Mouse (Mus musculus) forebrain, embryonic 16.5 days (tissue): ENCODE results near the gene Iqch. TPM values are rescaled to one million over a fixed set of nuclear protein-coding genes. Genes with fewer than 3 reads are reported as not detected.
A peak's percentile ranks its signal among the peaks of the same experiment; 100 is the strongest.
"Not testable (repeated sequence)": the region's sequence is repeated elsewhere in the genome, so short reads cannot be mapped to it uniquely, and the experiment has no call there.

Source experiments
- ATAC-seq: fragments of 200-750 bp; cut with Nextera tagmentation; 2 replicates; pipeline ENCODE4 v1.8.0; 2017; ENCODE audit warnings: mild to moderate bottlenecking, moderate library complexity
- H3K27ac ChIP-seq: fragments of 300-500 bp; sonication (generic); 2 replicates; pipeline ENCODE4 v1.5.1; 2014; ENCODE audit warnings: low read length, control low read depth
- H3K27me3 ChIP-seq: fragments of 300-500 bp; sonication (generic); replicated peaks from 2 replicates; pipeline ENCODE4 v1.6.1; 2014; ENCODE audit warnings: low read length; ENCODE audit not compliant: control insufficient read depth, insufficient read depth
- H3K36me3 ChIP-seq: fragments of 300-500 bp; sonication (generic); 2 replicates; pipeline ENCODE4 v1.6.1; 2014; ENCODE audit not compliant: control insufficient read depth, insufficient read depth
- H3K4me1 ChIP-seq: fragments of 300-500 bp; sonication (generic); replicated peaks from 2 replicates; pipeline ENCODE4 v1.6.1; 2014; ENCODE audit warnings: low read length; ENCODE audit not compliant: control insufficient read depth, insufficient read depth
- H3K4me2 ChIP-seq: fragments of 300-500 bp; sonication (generic); 2 replicates; pipeline ENCODE4 v1.6.1; 2014; ENCODE audit warnings: mild to moderate bottlenecking, low read length, control low read depth
- H3K4me3 ChIP-seq: fragments of 300-500 bp; sonication (generic); replicated peaks from 2 replicates; pipeline ENCODE4 v1.5.1; 2014; ENCODE audit warnings: mild to moderate bottlenecking, low read length, control low read depth
- H3K9ac ChIP-seq: fragments of 300-500 bp; sonication (generic); replicated peaks from 2 replicates; pipeline ENCODE4 v1.6.1; 2014; ENCODE audit warnings: low read depth, low read length, control low read depth
- H3K9me3 ChIP-seq: fragments of 300-500 bp; sonication (generic); 2 replicates; pipeline ENCODE4 v1.6.1; 2016; ENCODE audit warnings: low read length; ENCODE audit not compliant: control insufficient read depth
- WGBS: fragments of 180-500 bp; shearing (Covaris S2); extraction: QIAGEN DNeasy Blood & Tissue Kit; methylation state at CpG from one replicate; pipeline ENCODE4 v1.1.7; 2014; 5-methylcytosine and 5-hydroxymethylcytosine counted together
- polyA plus RNA-seq: library from polyadenylated mRNA; unstranded; fragments of >200 nt; fragmentation: Nextera tagmentation; extraction: Ambion mirVana; gene quantifications from 2 replicates; pipeline ENCODE4 v1.2.1, GENCODE M21; 2015

Iqch gene
- polyA plus RNA-seq, 1 experiment from 2014 or later, result 0.24 TPM

DNA sequence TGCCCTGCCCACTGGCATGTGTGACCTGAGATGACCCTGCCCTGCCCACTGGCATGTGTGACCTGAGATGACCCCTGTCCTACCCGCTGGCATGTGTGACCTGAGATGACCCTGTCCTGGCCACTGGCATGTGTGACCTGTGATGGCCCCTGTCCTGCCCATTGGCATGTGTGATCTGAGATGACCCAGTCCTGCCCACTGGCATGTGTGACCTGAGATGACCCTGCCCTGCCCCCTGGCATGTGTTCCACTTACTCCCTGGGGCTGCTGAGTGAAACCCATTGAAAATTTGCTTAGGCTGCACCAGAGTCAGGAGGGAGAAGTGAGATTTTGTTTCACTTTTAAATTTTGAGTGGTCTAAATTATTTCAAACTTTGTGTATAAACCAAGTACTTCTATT is 46.0 kb downstream of the Iqch start:
- Histone ChIP-seq H3K36me3 (no peaks in the 10 kb centered on the region), H3K4me1 (no peaks in the 10 kb centered on the region), H3K9me3 (no peaks in the 10 kb centered on the region), H3K4me3 (no peak overlapping the region), H3K27me3 (0 out of 2 replicates have a peak, but pooled peaks cover 2% of the 10 kb centered on the region), H3K4me2 (no peak overlapping the region), H3K27ac (no peak overlapping the region), H3K9ac (no peak overlapping the region)
- ATAC-seq, result no peak
- 89% methylated on average over 1 of the region's 1 CpGs for WGBS

DNA sequence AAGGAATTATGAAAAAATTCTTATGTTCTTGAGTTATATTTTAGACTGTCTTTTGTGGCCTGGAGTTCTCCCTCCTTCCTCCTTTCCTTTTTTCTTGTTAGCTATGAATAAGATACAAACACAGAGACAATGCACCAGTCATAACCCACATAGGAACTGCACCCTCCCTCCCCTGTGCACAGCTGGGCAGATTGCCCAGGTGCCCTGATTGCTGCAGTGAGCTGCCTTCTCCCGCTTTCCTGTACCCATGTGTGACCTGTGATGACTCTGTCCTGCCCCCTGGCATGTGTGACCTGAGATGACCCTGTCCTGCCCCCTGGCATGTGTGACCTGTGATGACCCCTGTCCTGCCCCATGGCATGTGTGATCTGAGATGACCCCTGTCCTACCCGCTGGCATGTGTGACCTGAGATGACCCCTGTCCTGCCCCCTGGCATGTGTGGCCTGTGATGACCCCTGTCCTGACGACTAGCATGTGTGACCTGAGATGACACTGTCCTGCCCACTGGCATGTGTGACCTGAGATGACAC is 46.8 kb downstream of the Iqch start:
- 72% methylated on average over 3 of the region's 3 CpGs for WGBS

DNA sequence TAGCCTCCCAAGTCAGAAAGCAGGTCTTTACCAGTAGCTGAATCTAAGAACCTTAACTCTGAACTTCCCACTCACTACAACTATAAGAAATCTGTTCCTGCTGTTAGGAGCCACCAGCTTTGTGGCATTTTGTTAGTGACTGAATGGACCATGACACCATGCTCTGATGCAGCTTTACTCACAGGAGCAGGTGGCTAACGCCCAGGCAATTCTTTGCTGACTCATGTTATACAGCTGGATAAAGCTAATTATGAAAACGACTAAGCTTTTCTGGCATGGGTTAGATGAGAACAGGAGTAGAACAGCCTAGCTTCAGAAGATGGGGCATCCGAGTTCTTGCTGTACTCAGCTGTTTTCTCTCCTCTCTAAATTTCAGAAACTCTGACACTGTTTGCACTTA is 48.7 kb downstream of the Iqch start:
- Histone ChIP-seq H3K4me3 (no peak overlapping the region), H3K9me3 (no peaks in the 10 kb centered on the region), H3K36me3 (no peaks in the 10 kb centered on the region), H3K27me3 (peaks cover 5% of the 10 kb centered on the region; the same call in 1 of the 2 replicates), H3K4me2 (no peak overlapping the region), H3K27ac (no peak overlapping the region), H3K9ac (no peak overlapping the region), H3K4me1 (no peaks in the 10 kb centered on the region)
- no peak for ATAC-seq
- WGBS, result 63% methylated on average over 3 of the region's 3 CpGs

More for the DNA sequence above, 46.8 kb downstream of the Iqch start:
- no peak for ATAC-seq
- H3K4me1 ChIP-seq, result no peaks in the 10 kb centered on the region
- no peak overlapping the region for H3K9ac ChIP-seq
- no peak overlapping the region for H3K4me3 ChIP-seq
- H3K27ac ChIP-seq, result no peak overlapping the region
- H3K9me3 ChIP-seq, result no peaks in the 10 kb centered on the region
- no peaks in the 10 kb centered on the region for H3K27me3 ChIP-seq
- H3K4me2 ChIP-seq, result no peak overlapping the region
- H3K36me3 ChIP-seq, result no peaks in the 10 kb centered on the region

DNA sequence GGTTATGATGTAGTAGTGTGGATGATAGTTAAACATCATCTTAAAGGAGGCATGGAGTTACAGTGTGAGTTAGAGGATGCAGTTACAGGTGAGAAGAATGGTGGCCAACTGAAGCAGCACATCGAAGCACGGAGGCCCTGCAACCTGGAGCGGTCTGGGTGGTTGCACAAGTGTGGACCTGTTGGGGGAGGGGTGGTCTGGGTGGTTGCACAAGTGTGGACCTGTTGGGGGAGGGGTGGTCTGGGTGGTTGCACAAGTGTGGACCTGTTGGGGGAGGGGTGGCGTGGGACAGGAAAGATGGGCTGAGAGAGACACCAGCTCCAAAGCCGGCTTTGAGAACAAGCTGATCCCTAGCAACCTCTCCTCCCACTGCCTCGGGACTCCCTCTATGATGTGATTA is 51.6 kb downstream of the Iqch start:
- not testable (repeated sequence) for H3K27ac ChIP-seq, H3K9ac ChIP-seq, H3K27me3 ChIP-seq, ATAC-seq, H3K4me3 ChIP-seq, H3K9me3 ChIP-seq, H3K36me3 ChIP-seq, H3K4me1 ChIP-seq, H3K4me2 ChIP-seq
- 87% methylated on average over 6 of the region's 6 CpGs for WGBS

DNA sequence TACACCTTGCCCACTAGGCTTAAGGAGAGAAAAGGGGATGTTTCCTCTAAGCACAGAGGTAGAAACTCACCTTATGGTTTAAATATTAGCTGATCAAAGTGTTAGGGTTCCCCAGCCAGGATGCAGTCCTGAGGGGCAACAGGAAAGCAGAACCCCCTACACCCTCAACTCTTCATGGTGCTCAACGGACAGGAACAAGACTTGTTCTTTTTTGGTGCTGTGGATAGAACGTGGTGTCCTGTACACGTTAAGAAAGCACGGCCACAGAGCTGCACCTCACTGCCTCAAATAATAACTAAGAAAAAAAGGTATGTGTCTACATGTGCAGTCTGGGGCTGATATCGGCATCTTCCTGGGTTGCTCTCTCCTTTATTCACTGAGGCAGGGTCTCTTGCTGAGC is 53.3 kb downstream of the Iqch start:
- H3K9ac ChIP-seq, result no peak overlapping the region
- H3K9me3 ChIP-seq, result no peaks in the 10 kb centered on the region
- H3K4me2 ChIP-seq, result no peak overlapping the region
- H3K4me3 ChIP-seq, result no peak overlapping the region
- peaks cover 5% of the 10 kb centered on the region for H3K27me3 ChIP-seq
- no peak for ATAC-seq
- no peak overlapping the region for H3K27ac ChIP-seq
- no peaks in the 10 kb centered on the region for H3K36me3 ChIP-seq
- H3K4me1 ChIP-seq, result no peaks in the 10 kb centered on the region
- 88% methylated on average over 5 of the region's 5 CpGs for WGBS

- Histone ChIP-seq H3K27me3 (peaks cover 5% of the 10 kb centered on the region; the same call in 1 of the 2 replicates), H3K27ac (no peak overlapping the region), H3K4me2 (no peak overlapping the region), H3K4me3 (no peak overlapping the region), H3K4me1 (no peaks in the 10 kb centered on the region), H3K36me3 (no peaks in the 10 kb centered on the region), H3K9ac (no peak overlapping the region), H3K9me3 (no peaks in the 10 kb centered on the region)
- no peak for ATAC-seq
- WGBS, result 77% methylated on average over 7 of the region's 7 CpGs
Measured at GRCm38 (mm10) chr9:63541926-63542325, 60.4 kb downstream of the Iqch start.

- no peak overlapping the region for H3K4me3 ChIP-seq
- H3K27ac ChIP-seq, result no peak overlapping the region
- no peaks in the 10 kb centered on the region for H3K9me3 ChIP-seq
- no peaks in the 10 kb centered on the region for H3K36me3 ChIP-seq
- WGBS, result 87% methylated on average over 7 of the region's 7 CpGs
- H3K9ac ChIP-seq, result no peak overlapping the region
- H3K27me3 ChIP-seq, result peaks cover 5% of the 10 kb centered on the region; the same call in 1 of the 2 replicates
- no peak for ATAC-seq
- no peak overlapping the region for H3K4me2 ChIP-seq
- H3K4me1 ChIP-seq, result no peaks in the 10 kb centered on the region
Measured at GRCm38 (mm10) chr9:63541301-63541700, 61.0 kb downstream of the Iqch start.

DNA sequence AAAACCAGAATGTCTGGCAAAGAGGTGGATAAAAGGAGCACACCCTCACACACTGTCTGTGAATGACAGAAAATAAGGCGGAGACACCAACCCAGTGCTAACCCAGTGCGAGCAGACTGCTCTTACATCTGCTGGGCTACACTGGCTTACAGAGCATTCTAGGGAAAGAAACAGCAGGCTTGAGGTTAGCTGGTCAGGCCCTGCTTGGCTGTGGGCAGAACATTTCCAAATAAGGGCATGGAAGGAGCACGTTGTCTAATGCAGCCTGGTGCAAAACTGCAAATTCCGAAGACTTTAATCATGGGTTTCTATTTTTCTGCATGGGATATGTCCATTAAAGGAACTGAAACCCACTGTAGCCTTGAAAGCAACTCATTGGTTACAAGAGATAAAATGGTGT is 64.8 kb downstream of the Iqch start:
- WGBS, result 86% methylated on average over 4 of the region's 4 CpGs
- Histone ChIP-seq H3K4me2 (no peak overlapping the region), H3K4me1 (peaks cover 22% of the 10 kb centered on the region), H3K9ac (no peak overlapping the region), H3K27me3 (peaks cover 8% of the 10 kb centered on the region; the same call in 1 of the 2 replicates), H3K36me3 (no peaks in the 10 kb centered on the region), H3K27ac (no peak overlapping the region), H3K4me3 (no peak overlapping the region), H3K9me3 (no peaks in the 10 kb centered on the region)
- ATAC-seq, result no peak

- H3K4me2 ChIP-seq, result peak overlapping the region; percentile 30
- H3K9ac ChIP-seq, result no peak overlapping the region
- no peaks in the 10 kb centered on the region for H3K9me3 ChIP-seq
- peaks cover 22% of the 10 kb centered on the region for H3K4me1 ChIP-seq
- H3K36me3 ChIP-seq, result no peaks in the 10 kb centered on the region
- no peak overlapping the region for H3K4me3 ChIP-seq
- 6% methylated on average over 6 of the region's 6 CpGs for WGBS
- peak overlapping the region; percentile 49; the same call in 1 of the 2 replicates for H3K27ac ChIP-seq
- peaks cover 15% of the 10 kb centered on the region; the same call in 1 of the 2 replicates for H3K27me3 ChIP-seq
- ATAC-seq, result peak; percentile 92
Measured at GRCm38 (mm10) chr9:63535042-63535441, 67.3 kb downstream of the Iqch start.

GRCm38 (mm10) chr9:63534371-63534780 is 67.9 kb downstream of the Iqch start:
- peaks cover 22% of the 10 kb centered on the region for H3K4me1 ChIP-seq
- no peak overlapping the region for H3K4me3 ChIP-seq
- no peak overlapping the region for H3K4me2 ChIP-seq
- 4% methylated on average over 7 of the region's 7 CpGs for WGBS
- H3K36me3 ChIP-seq, result no peaks in the 10 kb centered on the region
- peak; percentile 33; the same call in 1 of the 2 replicates for ATAC-seq
- H3K27me3 ChIP-seq, result peaks cover 19% of the 10 kb centered on the region; the same call in 1 of the 2 replicates
- H3K9ac ChIP-seq, result no peak overlapping the region
- H3K27ac ChIP-seq, result no peak overlapping the region
- no peaks in the 10 kb centered on the region for H3K9me3 ChIP-seq
